Mouse (Mus musculus): ENCODE measurements around the gene Madd. TPM values are rescaled to one million over a fixed set of nuclear protein-coding genes. Genes with fewer than 3 reads are reported as not detected.

Madd gene
- polyA plus RNA-seq, 1 experiment = 152 TPM

DNA sequence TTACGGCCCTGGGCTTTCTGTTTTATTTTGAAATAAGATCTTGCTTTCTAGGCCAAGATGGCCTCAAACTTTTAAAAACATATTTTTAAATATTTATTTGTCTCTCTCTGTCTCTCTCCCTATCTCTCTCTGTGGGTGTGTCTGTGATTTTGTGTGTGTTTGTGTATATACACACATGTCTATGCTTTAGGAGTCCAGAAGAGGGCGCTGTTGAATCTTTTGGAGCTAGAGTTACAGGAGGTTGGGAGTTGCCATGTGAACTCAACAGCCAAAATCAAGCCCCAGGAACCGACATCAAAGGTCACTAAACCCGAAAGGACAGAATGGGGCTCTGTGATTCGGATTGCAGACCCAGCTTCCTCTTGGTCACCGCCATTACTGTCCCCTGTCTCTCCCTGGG is 73.2 kb downstream of the Madd start:
- TF ChIP-seq CTCF (IDR thresholded peaks at IDR 0.05; ENCODE audit: extremely low read depth, insufficient read depth, low read length) (no peak), POLR2A (IDR thresholded peaks at IDR 0.05; ENCODE audit: extremely low read depth, insufficient read depth, low read length) (no peak)

GRCm38 (mm10) chr2:91109807-91110385 is 73.7 kb downstream of the Madd start:
- no peak overlapping the region for H3K27ac ChIP-seq (ENCODE audit: insufficient read depth, low read length)
- TF ChIP-seq POLR2A (IDR thresholded peaks at IDR 0.05; ENCODE audit: extremely low read depth, insufficient read depth, low read length) (no peak), CTCF (IDR thresholded peaks at IDR 0.05; ENCODE audit: extremely low read depth, insufficient read depth, low read length) (no peak)

More for the DNA sequence above, 73.2 kb downstream of the Madd start:
- H3K27ac ChIP-seq (ENCODE audit: insufficient read depth, low read length) = no peak overlapping the region
- no peak overlapping the region for H3K4me3 ChIP-seq (ENCODE audit: insufficient read depth, low read length)
- H3K4me1 ChIP-seq (ENCODE audit: control insufficient read depth, insufficient read depth, low read length) = no peaks in the 10 kb centered on the region

DNA sequence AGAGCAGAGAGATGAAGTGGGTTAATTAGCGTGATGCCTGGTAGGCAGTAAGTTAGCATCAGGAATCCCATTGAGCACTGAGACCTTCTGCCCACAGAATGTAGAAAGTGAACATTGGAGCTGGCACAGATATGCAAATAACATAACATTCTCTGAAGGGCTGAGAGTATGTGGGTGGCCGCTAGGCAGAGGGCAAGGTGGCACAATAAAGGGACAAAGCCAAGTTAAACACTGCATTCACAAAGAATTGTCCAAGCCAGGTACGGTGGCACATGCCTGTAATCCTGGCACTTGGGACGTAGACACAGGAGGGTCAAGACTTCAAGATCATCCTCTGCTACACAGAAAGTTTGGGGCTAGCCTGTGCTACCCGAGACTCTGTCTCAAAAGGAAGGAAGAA is 74.4 kb downstream of the Madd start:
- Histone ChIP-seq H3K4me3 (ENCODE audit: insufficient read depth, low read length) (no peak overlapping the region), H3K27ac (ENCODE audit: insufficient read depth, low read length) (no peak overlapping the region), H3K4me1 (ENCODE audit: control insufficient read depth, insufficient read depth, low read length) (no peaks in the 10 kb centered on the region)
- no peak for TF ChIP-seq POLR2A (IDR thresholded peaks at IDR 0.05; ENCODE audit: extremely low read depth, insufficient read depth, low read length)
- no peak for TF ChIP-seq CTCF (IDR thresholded peaks at IDR 0.05; ENCODE audit: extremely low read depth, insufficient read depth, low read length)

More at GRCm38 (mm10) chr2:91109807-91110385, 73.7 kb downstream of the Madd start:
- H3K4me3 ChIP-seq (ENCODE audit: insufficient read depth, low read length) = no peak overlapping the region
- H3K4me1 ChIP-seq (ENCODE audit: control insufficient read depth, insufficient read depth, low read length) = no peaks in the 10 kb centered on the region

GRCm38 (mm10) chr2:91108156-91108555 is 75.5 kb downstream of the Madd start:
- TF ChIP-seq POLR2A (IDR thresholded peaks at IDR 0.05; ENCODE audit: extremely low read depth, insufficient read depth, low read length) (no peak), CTCF (IDR thresholded peaks at IDR 0.05; ENCODE audit: extremely low read depth, insufficient read depth, low read length) (no peak)
- Histone ChIP-seq H3K4me1 (ENCODE audit: control insufficient read depth, insufficient read depth, low read length) (no peaks in the 10 kb centered on the region), H3K4me3 (ENCODE audit: insufficient read depth, low read length) (no peak overlapping the region), H3K27ac (ENCODE audit: insufficient read depth, low read length) (no peak overlapping the region)

DNA sequence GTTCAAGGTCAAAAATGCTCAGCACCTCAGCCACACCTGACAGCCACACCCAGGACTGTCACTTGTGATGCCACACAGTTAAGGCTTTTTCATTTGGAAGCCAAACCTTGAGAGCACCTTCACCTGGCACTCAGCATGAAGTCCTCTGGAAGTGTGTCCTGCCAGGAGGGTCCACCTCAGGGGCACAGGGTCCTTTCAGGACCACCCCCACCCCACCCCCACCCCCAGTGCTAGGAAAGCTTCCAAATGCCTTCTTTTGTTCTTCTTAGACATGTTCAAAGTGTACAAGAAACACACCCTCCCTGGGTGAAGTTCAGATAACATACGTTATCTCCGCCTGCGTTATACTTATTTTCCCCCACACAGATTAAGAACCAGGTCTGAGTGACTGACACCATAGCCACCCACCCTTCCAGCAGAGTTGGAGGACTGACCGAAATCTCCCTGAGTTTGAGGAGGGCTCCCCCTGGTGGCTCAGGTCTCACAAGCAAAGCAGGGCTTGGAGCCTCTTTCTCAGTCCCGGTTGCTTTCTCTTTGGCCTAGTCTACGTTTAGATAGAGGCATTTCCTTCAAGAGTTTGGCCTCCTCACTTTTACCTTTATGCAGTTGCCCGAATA is 82.4 kb downstream of the Madd start:
- TF ChIP-seq CTCF (IDR thresholded peaks at IDR 0.05; ENCODE audit: extremely low read depth, insufficient read depth, low read length) = peak; percentile 91
- no peak for TF ChIP-seq POLR2A (IDR thresholded peaks at IDR 0.05; ENCODE audit: extremely low read depth, insufficient read depth, low read length)
- Histone ChIP-seq H3K4me3 (ENCODE audit: insufficient read depth, low read length) (no peak overlapping the region), H3K4me1 (ENCODE audit: control insufficient read depth, insufficient read depth, low read length) (no peaks in the 10 kb centered on the region), H3K27ac (ENCODE audit: insufficient read depth, low read length) (no peak overlapping the region)

- H3K27ac ChIP-seq (ENCODE audit: insufficient read depth, low read length) = no peak overlapping the region
- no peak for TF ChIP-seq CTCF (IDR thresholded peaks at IDR 0.05; ENCODE audit: extremely low read depth, insufficient read depth, low read length)
- TF ChIP-seq POLR2A (IDR thresholded peaks at IDR 0.05; ENCODE audit: extremely low read depth, insufficient read depth, low read length) = no peak
- H3K4me3 ChIP-seq (ENCODE audit: insufficient read depth, low read length) = no peak overlapping the region
- no peaks in the 10 kb centered on the region for H3K4me1 ChIP-seq (ENCODE audit: control insufficient read depth, insufficient read depth, low read length)
Measured at GRCm38 (mm10) chr2:91098156-91098555, 85.5 kb downstream of the Madd start.

GRCm38 (mm10) chr2:91097015-91097414 is 86.6 kb downstream of the Madd start:
- H3K4me3 ChIP-seq (ENCODE audit: insufficient read depth, low read length) = no peak overlapping the region
- H3K27ac ChIP-seq (ENCODE audit: insufficient read depth, low read length) = no peak overlapping the region
- TF ChIP-seq POLR2A (IDR thresholded peaks at IDR 0.05; ENCODE audit: extremely low read depth, insufficient read depth, low read length) (no peak), CTCF (IDR thresholded peaks at IDR 0.05; ENCODE audit: extremely low read depth, insufficient read depth, low read length) (no peak)
- H3K4me1 ChIP-seq (ENCODE audit: control insufficient read depth, insufficient read depth, low read length) = no peaks in the 10 kb centered on the region

GRCm38 (mm10) chr2:91096524-91096923 is 87.1 kb downstream of the Madd start:
- no peak for TF ChIP-seq POLR2A (IDR thresholded peaks at IDR 0.05; ENCODE audit: extremely low read depth, insufficient read depth, low read length)
- no peak for TF ChIP-seq CTCF (IDR thresholded peaks at IDR 0.05; ENCODE audit: extremely low read depth, insufficient read depth, low read length)
- Histone ChIP-seq H3K4me1 (ENCODE audit: control insufficient read depth, insufficient read depth, low read length) (no peaks in the 10 kb centered on the region), H3K27ac (ENCODE audit: insufficient read depth, low read length) (no peak overlapping the region), H3K4me3 (ENCODE audit: insufficient read depth, low read length) (no peak overlapping the region)

GRCm38 (mm10) chr2:91090827-91091226 is 92.8 kb downstream of the Madd start:
- Histone ChIP-seq H3K27ac (ENCODE audit: insufficient read depth, low read length) (no peak overlapping the region), H3K4me1 (ENCODE audit: control insufficient read depth, insufficient read depth, low read length) (peaks cover 5% of the 10 kb centered on the region), H3K4me3 (ENCODE audit: insufficient read depth, low read length) (no peak overlapping the region)
- TF ChIP-seq POLR2A (IDR thresholded peaks at IDR 0.05; ENCODE audit: extremely low read depth, insufficient read depth, low read length) (no peak), CTCF (IDR thresholded peaks at IDR 0.05; ENCODE audit: extremely low read depth, insufficient read depth, low read length) (no peak)

GRCm38 (mm10) chr2:91090208-91090607 is 93.4 kb downstream of the Madd start:
- Histone ChIP-seq H3K27ac (ENCODE audit: insufficient read depth, low read length) (no peak overlapping the region), H3K4me1 (ENCODE audit: control insufficient read depth, insufficient read depth, low read length) (peaks cover 5% of the 10 kb centered on the region), H3K4me3 (ENCODE audit: insufficient read depth, low read length) (no peak overlapping the region)
- TF ChIP-seq POLR2A (IDR thresholded peaks at IDR 0.05; ENCODE audit: extremely low read depth, insufficient read depth, low read length) (no peak), CTCF (IDR thresholded peaks at IDR 0.05; ENCODE audit: extremely low read depth, insufficient read depth, low read length) (no peak)

Measured in cortical plate, adult 2 months (tissue).